In genomic region chr5:36458926-36459325, GRCm38 (mm10) we compare ENCODE assay signal across 9 mouse cellular contexts. TPM values are rescaled to one million over a fixed set of nuclear protein-coding genes. Genes with fewer than 3 reads are reported as not detected.
DNase-seq lines count a peak whose midpoint lies in the region; ATAC-seq lines count a peak whose summit lies in the region.
"Had no signal": no experiment of that assay in that cellular context is flagged by ENCODE, and none has a peak within 500 bp of the region (broad histone marks: within the 10 kb centered on the region; RNA-seq: fewer than 3 reads in every experiment).

No protein-coding gene starts in this region.

- no peaks in the 10 kb centered on the region for H3K36me3 ChIP-seq in kidney, embryonic 14.5 days (ENCODE audit: control insufficient read depth, insufficient read depth, low read length)
- H3K36me3 ChIP-seq: heart, embryonic 15.5 days had no signal

- H3K27me3 ChIP-seq in kidney, embryonic 14.5 days (ENCODE audit: control insufficient read depth, insufficient read depth, low read length): no peaks in the 10 kb centered on the region

- peak; percentile 71 for DNase-seq in adrenal gland, postnatal 14 days
- no peak for DNase-seq in adrenal gland, adult 18-20 months (ENCODE audit: low spot score in 2 of 2)
- peak; percentile 66 for DNase-seq in kidney, adult 9 months
- peak; percentile 69 for DNase-seq in T-cell, adult 2 months (ENCODE audit: low spot score)
- DNase-seq in induced T-regulatory cell, adult 2 months (ENCODE audit: low read depth): peak; percentile 83
- DNase-seq in natural killer cell, adult 2 months (ENCODE audit: low spot score in 2 of 2): peak; percentile 44 to 63
- DNase-seq in right cerebral cortex, adult 18-20 months: no peak

- H3K4me2 ChIP-seq in kidney, embryonic 14.5 days (replicated peaks; ENCODE audit: low read depth, low read length): no peak overlapping the region
- H3K4me2 ChIP-seq: heart, embryonic 15.5 days had no signal

- no peaks in the 10 kb centered on the region for H3K9me3 ChIP-seq in kidney, embryonic 14.5 days (ENCODE audit: control insufficient read depth, low read length)
- H3K9me3 ChIP-seq: heart, embryonic 15.5 days had no signal

- 23% methylated on average over 4 of the region's 4 CpGs for WGBS in kidney, embryonic 14.5 days

- H3K4me1 ChIP-seq in kidney, embryonic 14.5 days (ENCODE audit: control insufficient read depth, insufficient read depth, low read length): peaks cover 12% of the 10 kb centered on the region

- H3K27ac ChIP-seq in kidney, embryonic 14.5 days (ENCODE audit: low read depth, low read length): no peak overlapping the region
- H3K27ac ChIP-seq: heart, embryonic 15.5 days had no signal

- H3K4me3 ChIP-seq in kidney, embryonic 14.5 days (ENCODE audit: low read length): no peak overlapping the region
- H3K4me3 ChIP-seq: heart, embryonic 15.5 days had no signal

- ATAC-seq in kidney, embryonic 14.5 days (ENCODE audit: low FRiP score, low TSS enrichment): no peak

- H3K9ac ChIP-seq in kidney, embryonic 14.5 days (ENCODE audit: low read depth, low read length): no peak overlapping the region
- H3K9ac ChIP-seq: heart, embryonic 15.5 days had no signal

RNA-seq across cellular contexts. Expression of gene Grpel1, which starts 5.9 kb away (rescaled TPM):
- 93.6 and 94.2 TPM in 2 replicates for total RNA-seq in adrenal gland, postnatal 14 days (2021)
- total RNA-seq in adrenal gland, adult 18-20 months (2021): 10 to 100 TPM; 76.2 to 79.3 TPM
- 60.1 and 61.8 TPM in 2 replicates for polyA plus RNA-seq in kidney, embryonic 14.5 days (2014; fragmentation: Nextera tagmentation; extraction: Ambion mirVana)

RNA-seq across cellular contexts. Expression of gene Tada2b, which starts 25.2 kb away (rescaled TPM):
- total RNA-seq in adrenal gland, postnatal 14 days (2021): 36.4 and 37.6 TPM in 2 replicates
- total RNA-seq in adrenal gland, adult 18-20 months (2021): 10 to 100 TPM; 35.0 to 39.6 TPM
- polyA plus RNA-seq in kidney, embryonic 14.5 days (2014; fragmentation: Nextera tagmentation; extraction: Ambion mirVana): 3.4 and 3.8 TPM in 2 replicates

RNA-seq across cellular contexts. Expression of gene Ccdc96, which starts 25.5 kb away (rescaled TPM):
- 0.49 and 0.52 TPM in 2 replicates for total RNA-seq in adrenal gland, postnatal 14 days (2021)
- under 1 TPM; 0.17 to 0.45 TPM for total RNA-seq in adrenal gland, adult 18-20 months (2021)
- 0.17 and 0.58 TPM in 2 replicates for polyA plus RNA-seq in kidney, embryonic 14.5 days (2014; fragmentation: Nextera tagmentation; extraction: Ambion mirVana)

Comparison
In these comparisons a context has a peak if more than half of its experiments do, and no peak if none do; other contexts are left out.
1. DNase-seq: peak in adrenal gland, postnatal 14 days (single experiment), kidney, adult 9 months (single experiment), T-cell, adult 2 months (single experiment), induced T-regulatory cell, adult 2 months (single experiment) and natural killer cell, adult 2 months (2 of 2); none in adrenal gland, adult 18-20 months (0 of 2) and right cerebral cortex, adult 18-20 months (single experiment).